Mouse (Mus musculus) kidney, adult 11 months (tissue): ENCODE measurements at regions not wholly inside any gene's neighbourhood (a gene's known extent, or its start where the extent isn't known, plus 50 kb on each side); places are given as distances from the start of the nearest gene placed in this dataset.

Experiments
- DNase-seq: peaks from one replicate; pipeline ENCODE4 v3.0.0; 2022

DNA sequence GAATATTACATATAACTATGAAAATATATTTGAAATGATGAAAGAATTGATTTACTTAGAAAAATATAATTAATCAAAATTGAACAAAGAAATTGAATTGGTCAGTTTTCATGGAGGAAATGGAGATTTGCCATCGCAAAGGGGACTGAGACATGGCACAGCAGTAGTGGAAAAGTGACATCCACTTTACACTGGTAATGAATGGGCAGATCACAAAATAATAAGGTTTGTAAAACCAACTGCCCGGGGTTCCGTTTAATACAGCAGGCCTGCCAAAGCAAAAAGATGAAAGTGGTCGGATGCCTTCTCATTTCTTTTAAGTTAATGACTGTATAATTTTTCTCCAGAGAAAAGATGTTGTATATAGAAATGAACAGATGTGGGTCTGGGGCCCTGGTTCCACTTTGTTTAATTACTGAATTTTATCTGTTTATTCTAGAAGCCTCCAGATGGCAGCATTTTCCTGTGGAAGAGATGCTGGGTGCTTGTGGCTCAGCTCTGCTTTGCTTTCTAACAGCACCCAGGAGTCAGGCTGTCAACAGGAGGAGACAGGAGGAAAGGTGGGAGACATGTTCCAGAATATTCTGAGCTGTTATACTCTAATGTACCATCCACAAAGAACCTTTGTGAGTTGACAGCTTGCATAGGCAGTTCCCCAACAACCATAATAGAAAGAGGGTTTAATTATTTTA is 75.6 kb upstream of the Fbxl17 start:
- peak; percentile 3 for DNase-seq

DNA sequence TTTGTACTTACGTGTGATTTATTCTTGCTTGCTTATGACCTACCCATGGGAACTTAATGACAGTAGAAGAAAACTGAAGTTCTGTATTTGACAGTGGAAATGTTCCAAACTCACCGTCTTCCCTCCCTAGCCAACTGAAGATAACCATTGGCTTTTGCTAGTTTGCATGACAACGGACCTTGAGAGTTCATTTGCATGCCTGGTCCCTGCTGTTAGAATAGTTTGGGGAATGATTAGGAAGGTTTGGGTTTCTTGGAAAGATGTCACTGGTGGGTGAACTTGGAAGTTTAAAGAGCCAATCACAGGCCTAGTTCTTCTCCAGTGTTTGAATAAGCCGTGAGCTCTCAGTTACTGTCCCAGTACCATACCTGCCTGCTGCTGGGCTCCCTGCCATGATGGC is 83.1 kb upstream of the Fbxl17 start:
- DNase-seq: no peak

DNA sequence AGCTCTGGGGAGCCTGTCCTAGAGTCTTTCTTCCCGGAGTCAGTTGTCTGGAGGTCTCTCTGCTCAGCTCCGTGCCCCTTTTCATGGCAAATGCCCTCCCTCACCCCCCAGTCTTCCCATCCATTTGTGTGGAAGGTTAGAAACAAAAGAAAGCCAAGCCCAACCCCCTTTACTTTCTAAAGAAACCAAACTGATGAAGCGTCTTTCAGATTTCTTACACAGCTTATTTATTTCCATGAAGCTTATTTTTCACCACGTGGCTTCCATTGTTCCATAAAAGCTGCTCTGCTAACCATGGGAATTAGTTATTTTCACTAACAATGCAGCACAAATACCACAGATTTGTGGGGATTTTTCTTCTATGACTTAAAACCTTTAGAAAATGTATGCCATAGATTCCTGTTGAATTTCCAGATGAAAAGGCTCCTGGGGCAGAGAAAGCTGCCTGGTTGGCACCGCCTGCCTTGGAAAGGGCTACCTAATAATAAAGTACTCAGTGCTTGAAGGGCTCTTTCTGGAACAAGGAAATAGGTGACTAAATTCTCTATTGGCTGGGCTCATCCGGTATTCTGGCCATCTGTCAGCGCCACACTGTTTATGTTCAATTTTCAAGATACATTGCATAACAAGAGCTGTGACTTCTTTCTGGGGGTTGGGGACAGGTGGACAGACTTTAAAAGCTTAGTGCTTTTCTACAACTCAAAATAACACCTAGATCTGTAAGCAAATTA is 107.4 kb upstream of the Fbxl17 start:
- no peak for DNase-seq

DNA sequence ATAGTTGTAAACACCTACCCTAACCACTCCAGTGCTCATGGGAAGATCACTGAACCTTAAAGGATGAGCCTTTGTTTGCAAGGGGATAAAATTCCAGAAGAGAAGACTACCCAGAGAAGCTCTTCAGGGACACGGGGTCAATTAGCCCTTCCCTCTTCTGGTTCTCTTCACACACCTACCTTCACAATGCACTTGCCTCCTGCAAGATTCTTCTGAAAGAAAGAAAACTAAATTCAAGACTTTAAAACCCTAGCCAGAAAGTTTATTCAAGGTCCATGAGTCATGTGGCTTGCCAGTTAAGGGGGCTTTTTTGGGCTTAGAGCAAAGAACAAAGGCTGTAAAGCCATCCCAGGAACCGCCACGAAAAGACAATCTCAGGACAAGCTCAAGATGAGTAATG is 122.9 kb upstream of the Fbxl17 start:
- DNase-seq: no peak

DNA sequence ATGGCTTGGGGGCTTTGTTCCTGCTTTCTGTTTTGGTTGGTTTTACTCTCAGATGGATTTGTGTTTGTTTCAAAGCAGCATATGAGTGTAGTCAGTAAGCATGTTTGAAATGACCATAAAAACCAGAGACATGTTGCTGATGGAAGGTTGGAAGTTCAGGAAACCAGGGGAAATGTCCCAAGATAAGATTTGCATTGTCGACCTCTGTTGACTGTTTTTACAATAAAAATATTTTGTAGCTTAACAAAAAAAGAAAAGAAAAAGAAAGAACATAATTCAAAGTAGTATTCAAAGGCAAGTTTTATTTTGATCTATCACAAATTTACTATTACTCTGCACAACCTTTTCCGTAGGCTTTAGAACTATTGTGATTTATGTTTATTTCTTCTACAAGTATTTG is 137.8 kb upstream of the Fbxl17 start:
- no peak for DNase-seq

DNA sequence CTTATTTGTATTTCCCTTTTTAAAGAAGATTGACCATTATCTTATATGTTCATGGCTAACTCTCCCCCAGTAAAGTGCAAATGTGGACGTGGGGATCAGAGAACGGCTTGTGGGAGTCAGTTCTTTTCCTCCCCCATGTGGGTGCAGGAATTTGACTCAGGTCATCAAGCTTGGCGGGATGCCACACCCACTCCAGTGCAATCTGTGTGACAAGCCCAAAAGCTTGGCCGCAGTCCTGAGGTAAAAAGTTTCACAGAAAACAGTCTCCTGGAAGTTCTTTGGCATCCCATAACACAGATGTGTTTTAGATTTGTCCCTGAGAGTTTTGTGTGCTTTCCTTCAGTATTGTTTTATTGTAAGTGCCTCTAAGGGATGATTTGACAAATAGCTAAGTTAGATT is 144.6 kb upstream of the Fbxl17 start:
- no peak for DNase-seq

DNA sequence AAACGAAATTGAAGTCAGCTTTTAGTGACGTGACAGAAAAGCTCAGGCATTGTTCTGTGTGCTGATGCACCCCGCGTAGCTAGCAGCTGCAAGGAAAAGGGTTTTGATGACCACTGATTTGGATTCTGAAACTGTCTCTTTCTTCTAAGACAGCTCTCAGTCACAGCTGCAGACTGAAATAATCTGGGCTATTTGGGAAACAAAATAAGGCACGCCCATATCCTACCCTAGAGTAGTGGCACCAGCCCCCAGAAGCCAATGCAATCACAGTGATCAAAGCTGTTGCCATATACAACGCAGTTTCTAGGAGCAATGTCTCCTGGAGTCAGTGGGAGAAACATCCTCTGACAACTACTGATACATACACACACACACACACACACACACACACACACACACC is 157.9 kb upstream of the Fbxl17 start:
- DNase-seq: no peak

DNA sequence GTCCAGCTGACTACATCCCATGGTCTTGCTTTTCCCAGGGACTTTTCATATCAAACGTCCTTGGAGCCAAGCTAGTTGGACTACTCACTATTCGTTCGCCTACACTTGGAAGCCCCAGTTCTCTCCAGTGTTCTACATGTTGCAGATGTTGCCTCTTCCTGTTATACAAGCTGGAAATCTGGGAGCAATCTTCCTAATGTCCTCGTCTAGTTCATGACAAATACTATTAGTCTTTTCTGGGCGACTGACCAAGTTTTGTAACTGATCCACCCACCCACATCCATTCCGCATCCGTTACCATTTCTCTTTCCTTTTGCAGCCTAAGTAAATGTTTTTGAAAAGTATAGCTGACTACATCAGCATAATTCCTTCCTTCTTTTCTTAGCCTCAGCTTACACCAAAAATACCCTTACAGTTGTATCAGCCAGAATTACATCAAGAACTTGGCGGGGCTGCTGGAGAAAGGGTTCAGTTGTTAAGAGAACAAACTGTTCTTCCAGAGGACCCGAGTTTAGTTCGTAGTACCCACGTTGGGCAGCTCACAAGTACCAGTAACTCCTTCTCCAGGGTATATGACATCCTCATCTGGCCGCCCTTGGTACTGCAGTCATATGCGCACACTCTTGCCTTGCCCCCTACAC is 161.1 kb upstream of the Fbxl17 start:
- DNase-seq: peak; percentile 22

DNA sequence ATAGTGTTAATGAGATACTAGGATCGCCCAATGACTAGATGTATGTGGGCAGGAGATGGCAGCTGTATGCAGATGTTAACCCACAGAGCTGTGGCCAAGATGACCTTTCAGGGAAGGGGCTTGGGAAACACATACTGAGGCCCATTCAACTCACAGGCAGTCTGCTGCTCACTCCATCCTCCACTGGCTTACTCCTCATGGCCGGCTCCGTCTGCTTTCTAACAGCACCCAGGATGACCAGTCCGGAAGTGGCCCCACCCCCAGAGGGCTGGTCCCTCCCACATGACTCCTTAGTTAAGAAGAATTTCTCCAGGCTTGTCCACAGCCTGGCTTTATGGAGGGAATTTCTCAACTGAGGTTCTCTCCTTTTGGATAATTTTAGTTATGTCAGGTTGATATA is 161.8 kb upstream of the Fbxl17 start:
- DNase-seq: no peak

DNA sequence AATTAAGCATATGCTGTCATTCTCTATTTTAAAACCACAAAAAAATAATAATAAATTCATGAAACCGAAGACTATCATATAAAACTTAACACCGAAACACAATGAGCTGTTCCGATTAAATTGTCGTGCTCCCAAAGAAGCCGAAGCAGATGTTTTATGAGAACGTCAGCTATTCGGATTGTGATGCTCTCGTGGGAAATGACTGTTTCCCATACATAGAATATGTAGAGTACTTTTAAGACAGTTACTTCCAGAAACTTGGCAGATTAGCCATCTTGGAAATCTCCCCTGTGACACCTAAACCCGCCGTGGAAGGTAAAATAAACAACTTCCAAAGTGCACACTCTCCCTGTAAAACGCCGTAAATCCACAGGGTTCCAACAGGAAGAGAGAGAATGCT is 162.4 kb upstream of the Fbxl17 start:
- no peak for DNase-seq

DNA sequence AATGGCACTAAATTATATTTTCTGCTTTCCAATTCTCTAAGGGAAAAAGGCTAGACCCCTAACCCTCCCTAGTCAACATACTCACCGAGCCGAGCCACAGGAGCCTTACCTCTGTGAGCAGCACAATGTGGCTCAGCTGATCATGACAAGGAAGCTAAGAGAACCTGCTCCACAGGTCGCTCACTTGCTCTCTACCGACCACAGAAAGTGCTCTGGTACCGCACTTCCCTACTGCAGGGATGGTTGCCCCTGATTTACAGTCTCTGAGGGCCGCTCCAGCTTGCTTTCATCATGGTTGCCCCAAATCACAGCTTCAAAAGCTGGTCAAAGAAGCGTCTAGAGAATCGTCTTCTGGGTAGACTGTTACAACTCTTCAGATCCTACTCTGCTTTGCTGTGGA is 177.0 kb upstream of the Fbxl17 start:
- DNase-seq: no peak

DNA sequence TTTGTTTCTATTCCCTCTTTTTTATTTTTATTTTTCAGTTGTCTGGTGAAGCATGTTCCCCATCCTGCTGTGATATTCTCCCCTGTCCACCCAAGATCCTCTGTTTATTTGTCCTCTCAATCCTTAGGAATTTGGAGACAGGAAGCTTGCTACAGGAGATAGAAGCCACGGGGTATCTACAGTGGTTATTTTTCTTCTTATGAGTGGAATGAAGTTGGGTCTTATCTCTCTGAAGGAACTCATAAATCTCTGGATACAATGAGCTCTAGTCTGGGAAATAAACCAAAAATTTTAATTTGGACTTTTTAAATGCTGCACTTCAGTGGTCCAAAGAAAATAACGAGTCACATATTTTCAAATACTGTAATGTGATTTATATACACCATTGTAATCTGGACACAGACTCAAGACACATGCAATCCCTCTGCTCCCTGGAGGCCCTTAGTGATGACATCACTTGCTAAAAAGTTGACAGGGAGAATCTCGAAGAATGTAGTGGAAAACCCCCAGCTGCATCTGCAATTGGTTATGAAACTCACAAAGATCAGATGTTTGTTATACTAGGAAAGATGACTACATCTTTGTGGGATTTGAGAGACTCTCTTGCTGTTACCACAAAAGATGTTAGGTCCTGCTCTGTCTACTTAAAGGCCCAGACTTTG is 178.3 kb upstream of the Fbxl17 start:
- peak; percentile 50 for DNase-seq

DNA sequence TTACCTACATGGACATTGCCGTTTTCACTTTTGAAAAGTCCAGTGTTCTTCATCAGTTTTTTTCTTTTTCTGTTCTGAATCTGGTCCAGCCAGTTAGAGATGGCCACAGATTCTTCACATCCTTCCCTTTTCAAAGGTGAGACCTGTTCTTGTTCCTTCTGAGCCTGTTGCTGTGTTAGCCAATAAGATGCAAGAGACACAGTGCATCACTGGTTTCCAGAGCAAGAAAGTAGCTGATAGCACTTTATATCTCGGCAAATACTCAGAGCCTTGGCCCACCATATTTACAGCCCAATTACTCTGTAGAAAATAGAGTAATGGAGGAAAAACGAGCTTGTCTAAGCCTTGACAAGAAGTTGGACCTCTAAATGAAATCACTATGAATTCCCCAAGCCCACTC is 180.7 kb upstream of the Fbxl17 start:
- no peak for DNase-seq

DNA sequence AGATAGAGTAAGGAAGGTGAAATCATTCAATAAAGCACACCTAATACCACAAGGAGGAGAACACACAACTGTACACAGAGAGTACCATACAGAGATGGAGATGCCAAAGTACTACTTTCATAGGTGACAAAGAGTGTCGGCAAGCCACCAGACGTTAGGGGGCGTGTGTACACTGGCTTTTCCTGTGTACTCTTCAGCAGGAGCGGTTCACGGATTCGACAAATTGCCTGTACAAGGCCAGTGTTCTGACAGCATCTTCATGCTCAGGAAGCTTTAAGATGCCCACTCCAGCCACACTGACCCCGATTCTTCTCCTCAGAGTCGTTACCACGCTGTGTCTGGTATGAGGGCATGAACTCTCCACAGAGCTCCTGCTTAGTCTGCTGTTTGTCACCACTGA is 179.5 kb upstream of the Fer start:
- no peak for DNase-seq

DNA sequence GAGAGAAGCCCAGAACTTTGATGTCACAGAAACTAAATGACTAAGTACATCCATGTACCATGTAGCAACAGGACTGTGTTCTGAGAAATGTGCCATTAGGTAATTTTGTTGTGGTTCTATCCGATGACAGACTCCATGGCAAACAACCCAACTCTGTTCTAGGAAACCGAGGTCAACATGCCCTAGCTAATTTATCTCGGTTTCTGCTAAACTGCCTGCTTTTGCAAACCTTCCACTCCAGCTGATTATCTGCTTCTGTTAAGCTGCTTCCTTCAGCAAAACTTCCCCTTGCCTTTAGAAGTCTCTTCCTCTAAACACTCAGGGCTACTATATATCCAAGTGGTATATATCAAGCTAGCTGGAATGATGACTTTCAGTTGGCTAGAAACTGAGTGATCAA is 178.8 kb upstream of the Fer start:
- DNase-seq: no peak

DNA sequence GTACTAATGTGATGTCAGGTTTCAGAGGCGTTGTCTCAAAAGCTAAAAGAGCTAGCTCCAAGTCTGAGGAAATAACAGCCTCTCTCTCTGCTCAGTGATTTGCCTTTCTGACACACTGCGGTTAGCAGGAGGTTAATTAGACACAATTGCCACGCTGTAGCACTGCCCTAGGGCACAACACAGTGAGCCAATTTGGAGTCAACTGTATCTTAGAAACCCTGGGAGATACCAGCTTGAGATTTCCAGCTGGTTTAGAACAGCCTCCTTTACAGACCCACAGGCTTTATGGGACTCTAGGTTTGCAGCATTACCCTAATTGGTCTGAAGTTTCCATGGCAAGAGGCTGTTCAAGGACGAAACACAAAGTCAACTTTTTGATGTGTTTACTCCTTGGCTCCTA is 176.9 kb upstream of the Fer start:
- peak; percentile 41 for DNase-seq

DNA sequence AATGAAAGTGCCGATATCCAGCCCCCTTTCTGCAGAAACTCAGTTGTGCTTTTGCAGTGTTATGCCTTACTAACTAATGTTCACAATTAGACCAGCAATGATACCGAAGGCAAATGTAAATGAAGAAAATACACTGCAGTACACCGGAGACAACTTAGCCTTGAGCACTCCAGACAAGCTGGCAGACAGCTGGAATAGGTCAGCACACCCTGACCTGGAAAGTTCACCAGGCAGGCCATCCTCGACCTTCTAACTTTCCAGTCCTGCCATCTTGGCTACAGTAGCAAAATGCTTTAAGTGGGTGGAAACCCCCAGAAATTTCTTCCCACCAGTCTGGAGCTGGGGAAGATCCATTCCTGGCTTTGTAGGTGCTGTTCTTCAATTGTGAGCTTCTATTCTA is 176.5 kb upstream of the Fer start:
- no peak for DNase-seq

DNA sequence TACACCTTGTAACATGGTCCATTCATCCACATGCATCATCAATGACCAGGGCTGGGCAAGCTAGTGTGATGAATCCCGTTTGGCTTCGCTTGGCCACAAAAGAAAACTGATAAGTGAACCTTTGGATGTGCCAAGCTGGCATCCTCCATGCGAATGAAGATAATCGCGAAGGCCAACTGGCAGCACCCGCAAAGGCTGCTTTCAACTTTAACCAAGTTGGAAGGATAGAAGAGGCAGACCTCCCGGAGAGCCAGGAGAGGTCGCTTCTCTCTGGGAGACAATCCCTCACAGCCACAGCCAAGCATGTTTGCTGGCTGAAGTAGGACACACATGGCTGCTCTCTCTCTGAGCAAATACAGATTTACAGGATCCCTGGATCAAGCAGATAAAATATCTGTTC is 173.6 kb upstream of the Fer start:
- no peak for DNase-seq

DNA sequence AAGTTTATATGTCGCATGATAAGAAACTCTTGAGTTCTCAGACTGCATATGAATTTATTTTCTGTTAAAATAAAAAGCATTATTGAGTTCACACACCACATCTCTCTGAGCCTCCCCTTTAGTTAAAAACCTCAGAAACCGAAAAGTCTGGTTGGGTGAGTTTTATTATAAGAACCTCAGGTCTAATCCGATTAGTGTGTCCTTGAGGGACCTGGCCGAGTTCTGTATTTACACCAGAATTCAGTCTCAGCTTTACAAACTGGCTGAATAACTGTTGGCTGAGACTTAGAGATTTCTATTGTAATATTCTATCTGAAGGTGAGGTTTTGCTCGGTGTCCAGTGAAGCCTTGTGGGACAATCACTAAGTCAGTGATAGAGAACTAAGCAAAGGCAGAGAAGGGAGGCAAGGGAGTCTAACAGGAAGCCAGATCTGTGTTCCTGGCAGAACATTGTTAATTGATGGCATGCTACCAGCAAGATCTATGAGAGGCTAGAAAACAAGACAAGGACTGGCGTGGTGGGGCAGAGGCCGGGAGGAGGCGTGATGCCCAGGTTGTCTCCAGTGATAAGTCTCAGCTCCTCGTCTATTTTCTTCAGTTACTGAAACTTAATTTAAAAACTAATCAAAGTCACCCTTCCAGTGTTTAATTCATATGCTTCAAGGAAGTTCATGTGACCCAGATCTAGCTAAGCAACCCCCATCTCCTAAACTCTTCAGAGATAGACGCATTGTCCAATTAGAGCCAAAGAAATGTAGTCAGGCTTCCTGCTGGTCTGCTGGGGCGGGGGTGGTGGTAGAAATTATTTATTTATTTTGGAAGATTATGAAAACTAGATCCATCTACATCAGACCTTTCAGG is 171.8 kb upstream of the Fer start:
- no peak for DNase-seq

DNA sequence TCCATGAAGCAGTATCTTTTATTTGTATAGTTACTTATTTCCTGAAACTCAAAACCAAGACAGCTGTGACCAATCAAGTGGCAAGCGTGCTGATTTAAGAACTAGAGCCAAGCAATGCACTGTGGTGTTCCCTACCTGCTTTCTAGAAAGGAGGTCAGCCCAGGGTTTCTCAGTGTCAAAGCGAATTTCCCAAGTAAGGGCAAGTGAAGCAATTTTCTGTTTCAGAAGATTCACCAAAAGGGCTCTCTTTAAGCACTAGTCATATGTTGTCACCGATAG is 171.2 kb upstream of the Fer start:
- DNase-seq: no peak

DNA sequence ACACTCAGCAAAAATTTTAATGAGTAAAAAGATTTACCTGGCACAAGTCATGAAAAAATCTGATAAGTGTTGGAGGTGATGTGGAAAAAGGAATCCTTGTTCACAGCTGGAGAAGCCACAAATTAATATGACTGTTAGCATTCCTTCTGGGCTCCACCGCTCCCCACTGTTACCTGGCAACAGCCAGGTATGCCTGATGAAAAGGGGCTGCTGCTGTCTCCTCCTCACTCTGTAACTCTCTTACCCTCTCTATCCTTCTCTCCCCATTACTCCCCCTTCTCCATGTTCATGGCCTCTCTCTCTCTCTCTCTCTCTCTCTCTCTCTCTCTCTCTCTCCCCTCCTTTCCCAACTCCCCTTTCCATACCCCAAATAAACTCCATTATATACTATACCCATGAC is 169.6 kb upstream of the Fer start:
- DNase-seq: no peak

DNA sequence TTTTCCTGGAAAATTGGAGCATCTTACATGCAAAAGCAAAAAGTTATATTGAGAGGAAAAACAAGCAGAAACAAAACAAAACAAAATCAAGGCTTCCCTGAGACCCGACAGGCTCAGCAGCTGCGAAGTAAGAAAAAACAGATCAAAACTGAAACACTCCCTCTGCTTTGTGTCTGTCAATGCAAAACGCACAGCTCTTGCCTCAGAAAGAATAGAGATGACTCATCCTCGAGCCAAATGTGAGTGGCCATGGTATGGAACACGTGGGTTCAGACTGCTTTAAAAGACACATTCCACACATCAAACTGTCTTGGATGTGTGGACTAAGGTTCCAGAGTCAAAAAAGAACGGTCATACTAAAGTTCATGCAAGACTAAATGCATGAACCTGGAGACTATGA is 163.3 kb upstream of the Fer start:
- no peak for DNase-seq

DNA sequence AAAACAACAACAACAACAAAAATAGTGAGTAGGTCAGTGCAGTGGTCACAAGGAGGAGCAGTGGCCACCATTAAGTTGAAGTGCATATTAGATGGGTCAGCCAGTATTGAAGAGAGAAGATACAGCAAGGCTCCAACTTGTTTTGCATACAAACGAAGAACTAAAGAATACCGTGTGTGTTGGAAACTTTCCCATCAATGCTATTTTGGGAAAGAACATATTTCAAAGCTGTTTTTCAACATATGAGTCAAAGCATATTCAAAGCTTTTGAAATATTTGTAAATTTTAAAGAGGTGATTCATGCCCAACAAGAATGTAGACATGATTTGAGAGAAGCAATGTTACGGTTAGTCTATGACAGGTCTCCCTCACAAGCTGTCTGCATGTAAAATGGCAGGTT is 157.9 kb upstream of the Fer start:
- no peak for DNase-seq
